Mouse (Mus musculus) cortical plate, adult 2 months (tissue): ENCODE measurements around the gene Dmrtb1.

Experiments used
- CTCF ChIP-seq: fragments of 200-500 bp; IDR thresholded peaks from 2 replicates; pipeline ENCODE4 v1.5.1; 2011; ENCODE audit warnings: mild to moderate bottlenecking, control low read depth, low read length; ENCODE audit not compliant: insufficient read depth; ENCODE audit errors: extremely low read depth
- POLR2A ChIP-seq: fragments of 200-500 bp; IDR thresholded peaks from 2 replicates; pipeline ENCODE4 v1.6.1; 2011; ENCODE audit warnings: mild to moderate bottlenecking, low read length, control low read depth; ENCODE audit not compliant: insufficient read depth; ENCODE audit errors: extremely low read depth

DNA sequence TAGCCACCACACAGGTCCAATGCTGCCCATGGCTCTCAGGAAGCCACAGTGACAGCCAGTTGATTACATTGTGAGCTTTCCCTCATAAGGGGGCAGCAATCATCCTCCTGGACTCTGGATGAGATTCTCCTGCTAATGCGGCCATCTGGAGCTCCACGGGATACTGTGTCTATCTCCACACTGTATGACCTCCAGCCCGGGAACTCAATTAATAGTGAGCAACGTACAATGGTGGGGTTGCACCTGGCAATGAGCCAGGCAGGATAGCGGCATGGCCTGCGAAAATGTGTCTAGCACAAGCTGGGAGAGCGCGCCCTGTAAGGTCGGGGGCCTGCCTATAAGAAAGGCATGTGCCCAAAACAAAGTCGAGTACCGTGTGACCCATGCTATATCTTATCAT lies 23.4 kb downstream of the Dmrtb1 start:
- TF ChIP-seq CTCF (no peak), POLR2A (no peak)
